Mouse (Mus musculus): ENCODE measurements around the gene Ppp3r1.

GRCm38 (mm10) chr11:17211258-17212140 is 52.4 kb downstream of the Ppp3r1 start, which contains the start of gene Pno1:
- no peak for TF ChIP-seq CTCF (IDR thresholded peaks at IDR 0.05; ENCODE audit: control insufficient read depth, insufficient read depth, insufficient replicate concordance, low read depth, low read length)
- TF ChIP-seq POLR2A (IDR thresholded peaks at IDR 0.05; ENCODE audit: control insufficient read depth, low read depth, low read length): peak; percentile 61
